ENCODE assay signal across 14 mouse cellular contexts in the genomic region with DNA sequence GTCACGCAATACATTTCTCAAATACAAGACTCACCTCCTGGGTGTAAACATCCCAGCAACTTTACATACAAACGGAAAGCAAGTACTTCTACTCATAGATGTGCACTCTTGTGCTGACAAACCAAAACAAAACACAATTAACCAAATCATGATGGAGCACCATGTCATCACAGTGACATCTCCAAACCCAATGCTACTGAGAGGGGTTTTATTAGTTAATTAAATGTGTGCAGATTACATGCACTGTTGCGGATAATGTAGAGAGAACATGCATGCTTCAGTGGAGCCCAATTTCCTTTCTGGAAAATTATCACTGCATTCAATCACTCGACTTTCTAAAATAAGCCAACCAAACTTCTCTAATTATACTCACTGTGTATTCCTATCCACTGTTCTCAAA.
"Had no signal": no experiment of that assay in that cellular context is flagged by ENCODE, and none has a peak within 500 bp of the region (broad histone marks: within the 10 kb centered on the region; RNA-seq: fewer than 3 reads in every experiment).

No protein-coding gene starts in this region.

- H3K9ac ChIP-seq: kidney, embryonic 15.5 days; limb, embryonic 15.5 days; liver, embryonic 13.5 days; midbrain, embryonic 15.5 days; neural tube, embryonic 13.5 days; stomach, embryonic 15.5 days had no signal

- DNase-seq: kidney, adult 2 months; kidney, postnatal 25 days; layer of hippocampus, adult 9-11 months; layer of hippocampus, postnatal 36 days; liver, embryonic 13.5 days; lung, adult 18-20 months; thymus, adult 2 months; thymus, postnatal 25 days had no signal

- H3K27ac ChIP-seq: kidney, embryonic 15.5 days; limb, embryonic 15.5 days; liver, embryonic 13.5 days; midbrain, embryonic 15.5 days; neural tube, embryonic 13.5 days; stomach, embryonic 15.5 days had no signal

- H3K36me3 ChIP-seq: kidney, embryonic 15.5 days; limb, embryonic 15.5 days; liver, embryonic 13.5 days; midbrain, embryonic 15.5 days; neural tube, embryonic 13.5 days; stomach, embryonic 15.5 days had no signal

- H3K4me1 ChIP-seq: kidney, embryonic 15.5 days; limb, embryonic 15.5 days; liver, embryonic 13.5 days; midbrain, embryonic 15.5 days; neural tube, embryonic 13.5 days; stomach, embryonic 15.5 days had no signal

- H3K27me3 ChIP-seq: kidney, embryonic 15.5 days; limb, embryonic 15.5 days; liver, embryonic 13.5 days; midbrain, embryonic 15.5 days; neural tube, embryonic 13.5 days; stomach, embryonic 15.5 days had no signal

- ATAC-seq: intestine, embryonic 16.5 days; midbrain, embryonic 15.5 days had no signal

- H3K4me3 ChIP-seq: kidney, embryonic 15.5 days; limb, embryonic 15.5 days; liver, embryonic 13.5 days; midbrain, embryonic 15.5 days; neural tube, embryonic 13.5 days; stomach, embryonic 15.5 days had no signal

- H3K9me3 ChIP-seq: kidney, embryonic 15.5 days; limb, embryonic 15.5 days; liver, embryonic 13.5 days; midbrain, embryonic 15.5 days; neural tube, embryonic 13.5 days; stomach, embryonic 15.5 days had no signal

- H3K4me2 ChIP-seq: kidney, embryonic 15.5 days; limb, embryonic 15.5 days; liver, embryonic 13.5 days; midbrain, embryonic 15.5 days; neural tube, embryonic 13.5 days; stomach, embryonic 15.5 days had no signal
